Mouse (Mus musculus) layer of hippocampus, adult 11-12 months (tissue): ENCODE measurements around the gene Cntrob.
"Not testable (repeated sequence)": the region's sequence is repeated elsewhere in the genome, so short reads cannot be mapped to it uniquely, and the experiment has no call there.

ENCODE experiments used
- DNase-seq: peaks from one replicate; pipeline ENCODE4 v3.0.0; 2022; ENCODE audit warnings: low spot score

The Cntrob gene

DNA sequence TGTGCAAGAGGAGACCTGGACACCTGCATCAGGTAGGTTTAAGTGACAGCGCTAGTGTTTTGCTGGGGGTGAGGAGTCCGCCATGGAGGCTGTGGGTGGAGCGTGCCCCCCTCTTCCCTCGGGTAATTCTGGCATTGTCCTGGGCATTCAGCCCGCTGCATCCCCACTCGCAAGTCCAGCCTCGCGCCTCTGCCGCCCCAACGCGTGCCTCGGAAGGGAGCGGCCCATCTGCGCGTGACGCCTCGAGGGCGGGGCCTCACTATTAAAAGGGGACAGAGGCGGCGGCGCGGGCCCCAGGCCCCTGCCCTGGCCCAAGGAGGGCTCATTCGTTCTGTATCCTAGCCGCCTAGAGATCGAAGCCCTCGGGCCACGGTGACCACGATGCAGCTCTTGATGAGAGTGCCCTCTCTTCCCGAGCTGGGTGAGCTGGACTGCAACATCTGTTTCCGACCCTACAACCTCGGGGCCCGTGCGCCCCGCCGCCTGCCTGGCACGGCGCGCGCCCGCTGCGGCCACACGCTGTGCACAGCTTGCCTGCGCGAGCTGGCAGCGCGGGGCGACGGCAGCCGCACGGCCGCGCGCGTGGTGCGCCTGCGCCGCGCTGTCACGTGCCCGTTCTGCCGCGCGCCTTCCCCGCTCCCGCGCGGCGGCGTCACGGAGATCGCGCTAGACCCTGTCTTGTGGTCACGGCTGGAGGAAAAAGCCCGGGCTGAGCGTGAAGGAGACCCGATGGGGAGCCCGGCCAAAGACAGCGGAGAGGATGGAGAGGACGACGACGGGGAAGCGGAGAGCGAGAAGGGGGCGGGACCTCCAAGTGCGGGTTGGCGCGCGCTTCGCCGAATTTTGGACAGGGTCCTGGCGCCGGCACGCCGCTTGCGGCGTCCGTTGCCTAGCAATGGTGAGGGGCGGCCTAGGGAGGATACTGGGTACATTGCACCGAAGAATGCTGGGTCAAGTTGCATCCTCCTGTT, 16.9 kb upstream of the Cntrob start, which contains the start of gene Rnf227:
TSS of gene Rnf227 (plus strand) at position 301 of the 971 bp plus-strand sequence.
- peak; percentile 72 for DNase-seq

DNA sequence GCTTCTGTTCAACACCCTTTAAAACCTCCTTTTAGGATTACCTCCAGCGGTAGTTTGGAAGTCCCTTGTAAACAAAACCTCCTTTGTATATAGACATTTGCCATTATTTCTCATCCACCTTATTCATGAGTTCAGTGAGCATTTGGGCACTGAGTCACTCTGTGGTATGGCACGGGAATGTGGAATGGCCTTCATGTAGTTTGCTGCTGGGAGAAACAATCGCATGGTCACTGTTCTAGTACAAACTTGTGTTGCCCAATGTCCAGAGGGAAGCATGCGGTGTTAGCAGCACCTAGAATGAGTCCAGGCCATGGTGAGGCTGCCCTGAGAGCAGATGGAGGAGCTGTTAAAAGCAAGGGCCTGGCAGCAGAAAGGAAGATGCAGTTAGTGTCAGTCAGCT, 11.2 kb upstream of the Cntrob start:
- DNase-seq, result no peak

DNA sequence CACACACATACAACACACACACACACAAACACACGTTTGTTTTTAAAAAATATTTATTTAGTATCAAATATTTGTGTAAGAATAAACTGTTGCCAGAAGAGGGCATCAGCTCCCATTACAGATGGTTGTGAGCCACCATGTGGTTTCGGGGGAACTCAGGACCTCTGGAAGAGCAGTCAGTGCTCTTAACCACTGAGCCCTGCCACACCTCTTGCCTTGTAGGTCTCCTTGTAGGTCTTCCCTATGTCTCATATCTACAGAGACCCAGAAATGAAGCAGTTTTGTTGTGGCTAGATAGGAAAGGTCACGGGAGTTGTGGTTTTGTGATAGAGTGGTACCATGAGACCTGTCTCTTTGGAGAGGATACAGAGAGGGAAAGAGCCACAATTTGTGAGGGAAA, 10.3 kb upstream of the Cntrob start:
- no peak for DNase-seq

DNA sequence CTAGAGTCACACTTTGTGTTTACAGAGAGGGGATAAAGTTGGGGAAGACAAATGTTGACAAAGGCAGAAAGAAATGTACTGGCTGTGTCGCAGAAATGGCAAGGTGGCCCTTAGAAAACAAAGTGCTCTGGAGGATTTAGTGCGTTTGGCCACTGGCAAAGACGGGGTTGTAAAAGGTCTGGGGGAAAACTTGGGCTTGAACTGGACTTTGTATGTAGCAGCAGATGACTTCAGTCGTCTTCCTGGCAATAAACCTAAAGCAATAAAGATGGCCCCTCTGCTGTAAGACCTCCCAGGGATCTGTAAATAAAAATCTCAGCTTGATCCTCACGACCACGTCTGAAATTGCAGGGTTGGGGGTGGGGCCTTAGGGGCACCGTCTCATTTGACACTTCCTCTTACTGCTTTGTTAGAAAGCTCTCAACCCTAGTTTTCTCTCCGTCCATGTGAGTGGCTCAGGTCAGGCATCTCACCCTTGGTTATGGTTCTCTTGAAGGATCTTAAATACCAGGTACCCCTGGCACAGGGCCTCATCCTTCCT, 9.2 kb upstream of the Cntrob start:
- no peak for DNase-seq

DNA sequence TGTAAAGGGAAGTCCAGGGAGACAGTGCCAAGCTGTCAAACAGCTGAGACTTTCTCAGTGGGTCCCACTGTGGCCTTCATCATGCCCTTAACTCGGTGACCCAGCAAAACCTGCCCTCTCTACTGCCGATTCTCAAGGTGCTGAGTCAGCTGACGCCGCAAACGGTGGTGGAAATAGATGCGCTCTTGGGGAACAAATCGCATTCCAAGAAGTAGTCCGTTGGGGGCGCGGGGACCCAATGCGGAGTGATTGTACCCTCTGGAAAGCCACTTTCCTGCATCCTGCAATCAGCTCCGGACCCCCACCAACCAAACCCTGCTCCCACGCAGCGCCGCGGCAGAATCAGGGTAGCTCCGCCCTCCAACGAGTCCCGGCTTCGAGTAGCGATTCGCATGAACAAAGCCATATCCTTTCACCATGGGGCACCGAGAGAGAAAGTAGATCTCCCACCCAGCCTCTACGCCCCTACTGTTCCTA, 8.4 kb upstream of the Cntrob start:
- DNase-seq, result peak; percentile 80

DNA sequence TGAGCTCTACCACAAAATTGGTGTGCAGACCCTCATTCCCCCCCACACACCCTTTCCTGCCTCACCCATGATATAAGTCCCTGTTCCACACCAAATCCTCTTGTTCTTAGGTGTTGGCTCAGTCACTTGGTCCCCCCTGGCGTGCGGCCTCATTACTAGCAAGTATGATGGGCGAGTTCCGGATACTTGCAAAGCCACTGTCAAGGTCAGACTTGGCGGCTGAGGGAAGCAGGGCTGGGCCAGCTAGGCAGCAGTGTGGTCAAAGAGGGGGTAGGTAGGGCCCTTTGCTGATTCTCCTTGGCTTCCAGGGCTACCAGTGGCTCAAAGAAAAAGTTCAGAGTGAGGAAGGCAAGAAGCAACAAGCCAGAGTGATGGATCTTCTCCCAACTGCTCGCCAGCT, 7.6 kb upstream of the Cntrob start:
- no peak for DNase-seq

DNA sequence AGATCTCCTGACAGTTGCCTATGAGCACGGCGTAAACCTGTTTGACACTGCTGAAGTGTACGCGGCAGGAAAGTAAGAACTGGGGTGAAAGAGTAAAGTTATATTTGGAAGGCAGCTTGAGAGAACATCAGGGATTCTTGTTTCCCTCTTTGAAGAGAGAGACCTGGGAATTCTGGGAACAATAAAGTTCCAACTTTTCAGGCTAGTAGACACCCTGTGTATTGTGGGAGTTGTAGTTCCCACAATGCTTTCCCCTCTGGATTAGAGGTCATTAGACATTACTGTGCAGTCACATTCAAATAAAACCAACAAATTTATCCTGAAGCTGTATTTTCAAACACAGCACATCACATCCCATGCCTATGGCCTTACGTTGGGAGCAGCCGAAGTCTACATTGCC, 4.9 kb upstream of the Cntrob start:
- no peak for DNase-seq

DNA sequence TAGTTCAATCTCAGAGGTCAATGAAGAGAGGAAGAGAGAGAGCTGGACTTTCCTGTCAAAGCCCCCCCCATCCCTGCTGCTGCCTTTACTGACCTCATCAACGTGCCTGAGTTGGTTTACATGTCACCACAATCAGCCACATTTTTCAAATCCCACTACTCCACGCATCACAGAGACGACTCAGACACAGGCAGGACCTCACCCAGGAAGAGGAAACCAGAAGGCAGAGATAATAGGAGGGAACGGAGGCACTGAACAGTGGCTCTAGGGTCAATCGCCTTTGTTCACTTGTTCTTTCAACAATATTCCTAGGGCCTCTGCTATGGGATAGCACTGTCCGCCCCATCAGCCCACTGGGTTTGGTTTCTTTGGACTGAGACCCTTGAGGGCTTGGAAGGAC, 4.1 kb upstream of the Cntrob start:
- no peak for DNase-seq

DNA sequence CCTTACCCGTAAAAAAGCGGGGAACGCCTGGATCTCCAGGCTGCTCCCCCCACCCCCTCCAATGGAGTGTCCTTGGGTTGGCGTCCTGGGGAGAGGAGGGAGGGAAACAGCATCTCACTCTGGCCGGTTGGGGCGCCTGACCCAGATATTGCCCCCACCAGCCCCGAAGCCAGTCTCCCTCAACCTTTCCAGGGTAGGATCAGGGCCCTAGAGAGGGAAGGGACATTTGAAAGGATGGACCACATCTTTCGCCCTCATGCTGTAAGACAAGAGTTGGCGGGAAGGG, 3.5 kb upstream of the Cntrob start:
- DNase-seq, result no peak

DNA sequence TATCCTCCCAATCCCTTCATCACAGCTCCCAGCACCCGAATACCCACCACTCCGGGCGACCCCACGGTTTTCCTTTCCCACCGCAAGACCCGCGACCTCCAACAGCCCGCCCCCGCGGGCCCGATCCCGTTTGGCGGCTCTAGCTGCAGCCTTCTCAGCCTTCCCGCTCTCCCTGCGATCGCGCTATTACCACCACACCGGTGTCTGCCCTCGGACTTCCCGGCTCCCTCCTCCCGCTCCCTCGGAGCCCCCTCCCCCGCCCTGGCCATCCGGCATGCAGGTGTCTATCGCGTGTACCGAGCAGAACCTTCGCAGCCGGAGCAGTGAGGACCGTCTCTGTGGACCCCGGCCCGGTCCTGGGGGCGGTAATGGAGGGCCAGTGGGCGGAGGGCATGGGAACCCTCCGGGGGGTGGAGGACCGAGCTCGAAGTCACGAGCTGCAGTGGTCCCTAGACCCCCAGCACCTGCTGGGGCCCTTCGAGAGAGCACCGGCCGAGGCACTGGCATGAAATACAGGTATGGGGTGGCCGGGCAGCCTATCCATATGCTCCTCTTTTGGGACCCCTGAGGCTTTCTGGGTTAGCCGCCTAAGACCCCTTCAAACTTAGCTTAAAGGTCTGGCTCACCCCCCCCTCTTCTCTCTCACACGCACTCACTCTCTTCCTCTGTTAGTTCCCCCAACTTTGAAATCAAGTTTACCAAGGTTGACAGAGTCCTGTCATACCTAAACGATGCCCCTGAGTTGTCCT, 3.0 kb upstream of the Cntrob start:
- no peak for DNase-seq

DNA sequence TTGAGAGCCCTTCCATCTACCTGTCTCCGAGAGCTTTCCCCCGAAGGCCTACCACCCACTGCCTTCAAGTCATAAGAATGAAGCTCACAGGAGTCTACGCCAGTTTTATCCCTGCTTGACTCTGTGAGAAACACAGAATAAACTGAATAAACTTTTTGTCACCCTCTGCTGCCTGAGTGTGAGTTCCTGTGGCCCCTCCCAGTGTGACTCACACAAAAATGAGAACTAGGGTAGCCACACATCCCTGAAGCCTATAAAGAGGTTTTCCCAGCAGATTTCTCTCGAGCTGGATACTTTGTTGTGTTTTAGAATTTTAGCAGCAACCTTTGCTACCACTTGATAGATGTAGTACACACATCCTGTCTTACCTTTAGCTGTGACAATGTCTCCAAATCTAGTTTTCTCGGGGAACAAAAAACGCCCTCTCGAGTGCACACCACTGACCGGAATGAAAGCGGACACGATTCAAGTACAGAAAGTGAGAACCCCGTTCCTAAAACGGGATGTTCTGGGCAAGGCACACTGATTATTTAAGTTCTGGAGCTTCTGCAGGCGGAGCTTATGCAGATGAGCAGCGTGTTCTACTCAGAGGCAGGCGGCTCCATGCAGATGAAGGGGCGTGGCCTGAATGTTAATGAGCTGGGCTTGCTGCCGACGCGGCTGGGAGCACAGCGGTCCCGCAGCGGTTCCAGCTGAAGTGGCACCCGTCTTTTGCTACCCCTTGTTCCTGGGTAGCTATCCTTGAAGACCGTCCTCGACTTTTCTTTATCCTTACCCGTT, 2.2 kb upstream of the Cntrob start, which contains the start of gene Kcnab3:
TSS of gene Kcnab3 (plus strand) at position 631 of the 780 bp plus-strand sequence.
- peak; percentile 85 for DNase-seq

DNA sequence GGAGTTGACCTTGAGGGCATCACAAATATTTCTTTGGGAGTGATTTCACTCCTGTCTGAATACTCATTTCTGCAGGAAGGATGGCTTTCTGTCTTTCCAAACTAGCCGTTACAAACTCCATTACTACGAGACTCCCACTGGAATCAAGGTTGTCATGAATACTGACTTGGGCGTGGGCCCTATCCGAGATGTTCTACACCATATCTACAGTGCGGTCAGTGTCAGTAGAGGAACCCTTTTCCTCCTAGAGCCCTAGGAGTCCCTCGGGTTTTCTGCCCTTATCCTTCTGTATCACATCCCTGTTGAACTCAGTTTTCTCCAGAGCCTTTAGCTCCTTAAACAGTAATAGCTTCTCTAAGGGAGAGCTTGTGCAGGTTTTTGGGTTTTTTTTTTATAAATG, 1.2 kb upstream of the Cntrob start:
- DNase-seq, result no peak

DNA sequence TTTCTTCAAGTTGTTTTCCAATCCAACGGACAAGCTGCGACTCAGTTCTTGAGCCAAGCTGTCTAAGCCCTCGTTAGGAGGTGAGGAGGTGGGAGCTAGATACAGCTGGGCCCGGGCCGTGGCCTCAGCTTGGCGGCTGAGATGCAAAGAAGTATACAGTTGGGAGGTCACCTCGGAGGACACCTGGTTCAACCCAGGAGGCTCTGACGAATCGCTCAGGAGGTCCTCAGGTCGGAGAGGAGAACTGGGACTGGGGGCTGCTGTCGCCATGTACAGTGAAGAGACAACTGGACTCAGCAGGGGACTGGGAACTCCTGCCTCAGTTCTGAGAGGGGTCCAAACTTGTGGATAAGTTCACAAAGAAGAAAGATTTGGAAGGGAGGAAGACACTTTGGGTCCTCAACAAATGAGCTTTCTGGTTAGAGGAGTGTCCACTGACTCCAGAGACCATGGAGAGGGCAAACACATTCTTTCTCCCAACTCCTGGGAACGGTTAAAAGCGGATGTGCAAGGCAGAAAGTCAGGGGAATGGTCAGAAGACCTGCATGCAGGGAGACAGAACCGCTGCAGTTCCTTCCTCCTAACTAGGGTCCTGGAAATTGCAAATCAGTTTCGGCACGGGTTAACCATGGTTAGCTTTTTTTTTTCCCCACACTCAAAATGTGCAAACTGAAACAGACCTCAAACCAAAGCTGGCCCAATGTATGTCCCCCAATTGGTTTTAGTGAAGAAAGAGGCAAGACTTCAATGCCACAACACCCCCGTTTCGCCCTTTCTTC, 693 bp downstream of the Cntrob start:
- DNase-seq, result no peak

DNA sequence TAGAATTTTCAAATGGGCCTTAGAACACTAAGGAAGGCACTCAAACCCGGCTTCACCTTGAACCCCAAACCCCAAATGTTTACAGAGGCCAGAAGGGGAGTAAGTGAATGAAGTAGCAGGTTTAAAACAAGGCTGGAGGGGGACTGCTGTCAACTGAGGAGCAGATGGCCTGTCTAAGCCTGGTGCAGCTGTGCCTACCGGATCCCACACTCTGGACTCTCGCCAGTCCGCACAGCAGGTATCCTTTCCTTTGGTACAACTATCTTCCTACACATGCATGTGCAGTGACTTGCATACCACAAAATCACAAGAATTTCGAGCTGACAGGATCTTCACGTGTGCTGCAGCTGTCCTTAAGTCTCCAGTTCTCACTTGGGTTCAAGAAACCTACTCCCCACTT, 1.6 kb downstream of the Cntrob start:
- DNase-seq, result no peak

DNA sequence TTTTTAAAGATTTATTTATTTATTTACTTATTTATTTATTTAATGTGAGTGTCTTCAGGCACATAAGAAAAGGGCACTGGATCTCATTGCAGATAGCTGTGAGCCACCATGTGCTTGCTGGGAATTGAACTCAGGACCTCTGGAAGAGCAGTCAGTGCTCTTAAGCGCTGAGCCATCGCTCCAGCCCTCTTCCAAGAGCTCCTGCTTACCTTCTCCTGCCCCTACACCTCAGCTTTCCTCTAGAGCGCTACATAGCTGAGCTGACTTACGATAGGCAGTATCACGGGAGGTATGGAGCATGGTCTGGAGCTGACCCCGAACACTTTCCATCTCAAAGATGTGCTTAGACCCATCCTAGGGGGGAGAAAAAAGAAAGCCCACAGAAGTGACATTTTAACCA, 2.0 kb downstream of the Cntrob start:
- no peak for DNase-seq

DNA sequence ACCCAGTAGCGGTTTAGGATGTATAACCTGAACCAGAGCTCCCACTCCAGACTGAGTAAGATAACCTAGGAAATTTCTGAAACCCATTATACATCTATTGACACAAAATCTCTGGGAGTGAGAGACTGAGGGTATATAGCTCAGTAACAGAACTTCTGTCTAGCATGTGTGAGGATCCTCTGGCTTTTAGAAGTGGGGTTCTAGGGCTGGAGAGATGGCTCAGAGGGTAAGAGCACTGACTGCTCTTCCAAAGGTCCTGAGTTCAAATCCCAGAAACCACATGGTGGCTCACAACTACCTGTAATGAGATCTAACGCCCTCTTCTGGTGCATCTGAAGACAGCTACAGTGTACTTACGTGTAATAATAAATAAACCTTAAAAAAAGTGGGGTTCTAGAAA, 5.6 kb downstream of the Cntrob start:
- DNase-seq, result not testable (repeated sequence)

DNA sequence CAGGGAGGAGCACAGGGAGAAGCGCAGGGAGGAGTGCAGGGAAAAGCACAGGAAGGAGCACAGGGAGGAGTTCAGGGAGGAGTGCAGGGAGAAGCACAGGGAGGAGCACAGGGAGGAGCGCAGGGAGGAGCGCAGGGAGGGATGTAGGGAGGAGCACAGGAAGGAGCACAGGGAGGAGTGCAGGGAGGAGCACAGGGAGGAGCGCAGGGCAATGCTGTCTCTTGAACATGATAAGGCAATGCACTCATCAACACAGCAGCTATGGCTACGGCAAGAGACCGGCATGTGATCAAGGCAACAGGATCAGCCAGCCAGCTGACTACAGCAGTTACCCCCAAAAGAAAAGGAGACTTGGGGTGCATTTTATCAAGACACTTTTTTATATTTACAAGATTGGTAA, 7.2 kb downstream of the Cntrob start:
- DNase-seq, result no peak

DNA sequence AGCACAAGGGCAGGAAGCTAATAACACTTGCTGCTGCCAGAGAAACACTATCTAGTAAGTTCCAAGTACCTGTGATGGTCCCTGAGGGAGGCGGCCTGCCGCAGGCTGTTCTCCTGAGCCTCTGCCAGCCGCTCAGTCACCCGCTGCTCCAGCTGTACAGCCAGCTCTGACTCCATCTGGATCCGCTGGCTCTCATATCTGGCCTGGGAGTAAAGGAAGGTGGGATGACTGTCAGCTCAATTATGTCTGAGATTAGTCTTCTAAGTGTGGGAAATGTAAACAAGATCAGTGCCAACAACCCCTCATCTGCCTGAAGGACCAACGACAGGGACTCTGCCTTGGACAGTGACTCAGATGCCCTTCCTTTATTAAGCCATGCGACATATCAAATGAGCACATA, 12.3 kb downstream of the Cntrob start:
- no peak for DNase-seq

DNA sequence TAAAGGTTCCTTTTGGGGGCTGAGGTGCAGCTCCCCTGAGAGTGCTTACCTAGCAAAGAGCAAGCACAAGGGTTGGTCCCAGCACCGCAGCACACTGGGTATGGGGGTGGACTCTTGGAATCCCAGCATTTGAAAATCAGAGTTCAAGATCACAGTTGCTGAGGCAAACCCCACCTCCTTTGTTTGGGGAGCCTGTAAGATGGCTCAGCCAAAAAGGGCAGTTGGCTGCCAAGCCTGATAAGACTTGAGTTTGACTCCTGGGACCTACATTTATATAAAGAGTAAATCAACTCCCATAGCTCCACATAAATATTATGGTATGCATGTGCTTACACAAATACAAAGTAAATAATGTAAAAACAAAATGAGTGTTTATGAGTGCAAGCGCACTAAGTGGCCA, 17.5 kb downstream of the Cntrob start:
- no peak for DNase-seq

DNA sequence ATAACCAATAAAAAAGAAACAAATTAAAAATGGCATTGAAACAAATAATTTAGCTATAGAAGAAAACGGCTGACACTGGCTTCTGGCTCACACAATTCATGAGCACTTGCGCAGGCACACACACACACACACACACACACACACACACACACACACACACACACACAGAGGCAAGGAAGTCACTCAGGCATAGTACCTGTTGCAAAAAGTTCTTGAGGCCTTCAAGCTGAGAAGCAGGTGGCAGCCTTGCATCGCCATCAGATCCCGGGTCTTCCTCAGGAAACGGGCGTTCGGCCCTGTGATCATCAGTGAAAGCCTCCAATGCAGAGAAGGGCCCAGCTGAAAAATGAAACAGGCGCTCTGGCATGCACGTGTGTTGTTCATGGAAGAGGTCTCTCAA, 18.3 kb downstream of the Cntrob start:
- DNase-seq, result no peak

DNA sequence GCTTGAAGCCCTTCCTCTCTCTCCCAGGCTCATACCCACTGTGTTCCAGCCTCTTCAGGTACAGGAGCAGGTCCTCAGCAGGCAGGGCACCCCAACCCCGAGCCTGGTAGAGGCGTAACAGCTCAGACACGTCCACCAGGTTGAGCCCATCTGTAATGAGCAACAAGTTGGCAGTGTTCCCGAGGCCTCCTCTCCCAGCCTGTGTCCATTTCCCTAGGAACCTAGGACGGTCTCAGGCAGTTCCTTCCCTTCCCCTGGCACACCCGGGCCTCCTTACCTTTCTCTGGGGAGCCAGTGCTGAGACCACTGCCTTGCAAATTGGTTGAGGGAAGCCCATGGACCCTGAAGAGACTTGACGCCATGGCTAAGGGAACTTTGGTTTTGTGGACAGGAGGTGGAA, 20.8 kb downstream of the Cntrob start:
- no peak for DNase-seq
